Mouse (Mus musculus) lung, embryonic 15.5 days (tissue): ENCODE data around the gene Filip1l. TPM values are rescaled to one million over a fixed set of nuclear protein-coding genes. Genes with fewer than 3 reads are reported as not detected.

Experiments used
- ATAC-seq: fragments of 200-750 bp; cut with Nextera tagmentation; 2 replicates; pipeline ENCODE4 v1.8.0; 2017; ENCODE audit warnings: moderate number of reproducible peaks, borderline replicate concordance; ENCODE audit not compliant: low FRiP score, low TSS enrichment; ENCODE audit errors: extremely low read depth
- H3K27ac ChIP-seq: fragments of 300-500 bp; sonication (generic); 2 replicates; pipeline ENCODE4 v1.5.1; 2015; ENCODE audit warnings: moderate library complexity, mild to moderate bottlenecking, inconsistent platforms
- H3K27me3 ChIP-seq: fragments of 300-500 bp; sonication (generic); 2 replicates; pipeline ENCODE4 v1.6.1; 2015; ENCODE audit warnings: inconsistent platforms
- H3K36me3 ChIP-seq: fragments of 300-500 bp; sonication (generic); 2 replicates; pipeline ENCODE4 v1.6.1; 2015; ENCODE audit warnings: inconsistent platforms
- H3K4me1 ChIP-seq: fragments of 300-500 bp; sonication (generic); 2 replicates; pipeline ENCODE4 v1.6.1; 2015; ENCODE audit warnings: inconsistent platforms
- H3K4me2 ChIP-seq: fragments of 300-500 bp; sonication (generic); 2 replicates; pipeline ENCODE4 v1.6.1; 2015; ENCODE audit warnings: inconsistent platforms, mild to moderate bottlenecking, moderate library complexity
- H3K4me3 ChIP-seq: fragments of 300-500 bp; sonication (generic); 2 replicates; pipeline ENCODE4 v1.5.1; 2015; ENCODE audit warnings: mild to moderate bottlenecking, inconsistent platforms
- H3K9ac ChIP-seq: fragments of 300-500 bp; sonication (generic); 2 replicates; pipeline ENCODE4 v1.6.1; 2015; ENCODE audit warnings: inconsistent platforms
- H3K9me3 ChIP-seq: fragments of 300-500 bp; sonication (generic); 2 replicates; pipeline ENCODE4 v1.6.1; 2016; ENCODE audit warnings: inconsistent platforms
- WGBS: fragments of 180-500 bp; shearing (Covaris S2); methylation state at CpG from one replicate; pipeline ENCODE4 v1.1.7; 2015; 5-methylcytosine and 5-hydroxymethylcytosine counted together
- polyA plus RNA-seq: library from polyadenylated mRNA; unstranded; fragments of >200 nt; fragmentation: Nextera tagmentation; extraction: Ambion mirVana; gene quantifications from 2 replicates; pipeline ENCODE4 v1.2.1, GENCODE M21; 2015

The Filip1l gene
- polyA plus RNA-seq, 1 experiment from 2014 or later: 28.8 TPM

GRCm38 (mm10) chr16:57525046-57525445 is 172.2 kb downstream of the Filip1l start:
- H3K27ac ChIP-seq: no peak overlapping the region
- H3K4me2 ChIP-seq: no peak overlapping the region
- ATAC-seq: no peak
- H3K9me3 ChIP-seq: no peaks in the 10 kb centered on the region
- H3K9ac ChIP-seq: no peak overlapping the region
- no peaks in the 10 kb centered on the region; the same call in 1 of the 2 replicates for H3K4me1 ChIP-seq
- no peaks in the 10 kb centered on the region for H3K27me3 ChIP-seq
- 67% methylated on average over 5 of the region's 5 CpGs for WGBS
- H3K4me3 ChIP-seq: no peak overlapping the region
- no peaks in the 10 kb centered on the region for H3K36me3 ChIP-seq

- no peak overlapping the region for H3K27ac ChIP-seq
- no peak for ATAC-seq
- H3K27me3 ChIP-seq: no peaks in the 10 kb centered on the region
- H3K36me3 ChIP-seq: no peaks in the 10 kb centered on the region
- no peak overlapping the region for H3K9ac ChIP-seq
- H3K4me2 ChIP-seq: no peak overlapping the region
- H3K4me1 ChIP-seq: peaks cover under 1% of the 10 kb centered on the region; the same call in 1 of the 2 replicates
- 57% methylated on average over 4 of the region's 4 CpGs for WGBS
- no peaks in the 10 kb centered on the region for H3K9me3 ChIP-seq
- H3K4me3 ChIP-seq: no peak overlapping the region
Measured at GRCm38 (mm10) chr16:57525476-57525875, 172.6 kb downstream of the Filip1l start.

- Histone ChIP-seq H3K4me2 (no peak overlapping the region), H3K4me3 (no peak overlapping the region), H3K27me3 (no peaks in the 10 kb centered on the region), H3K27ac (no peak overlapping the region), H3K36me3 (no peaks in the 10 kb centered on the region), H3K9me3 (no peaks in the 10 kb centered on the region), H3K9ac (no peak overlapping the region), H3K4me1 (peaks cover 8% of the 10 kb centered on the region)
- WGBS: 79% methylated on average over 7 of the region's 7 CpGs
- ATAC-seq: no peak
Measured at GRCm38 (mm10) chr16:57526893-57527292, 174.0 kb downstream of the Filip1l start.

GRCm38 (mm10) chr16:57528457-57528856 is 175.6 kb downstream of the Filip1l start:
- ATAC-seq: no peak
- WGBS: 40% methylated on average over 4 of the region's 4 CpGs
- no peaks in the 10 kb centered on the region for H3K36me3 ChIP-seq

GRCm38 (mm10) chr16:57530547-57530946 is 177.7 kb downstream of the Filip1l start:
- Histone ChIP-seq H3K4me1 (peaks cover 16% of the 10 kb centered on the region), H3K9ac (no peak overlapping the region), H3K4me3 (no peak overlapping the region), H3K9me3 (no peaks in the 10 kb centered on the region), H3K4me2 (no peak overlapping the region), H3K27ac (no peak overlapping the region), H3K36me3 (no peaks in the 10 kb centered on the region), H3K27me3 (no peaks in the 10 kb centered on the region)
- no peak for ATAC-seq
- 63% methylated on average over 4 of the region's 4 CpGs for WGBS

More at GRCm38 (mm10) chr16:57528457-57528856, 175.6 kb downstream of the Filip1l start:
- H3K27ac ChIP-seq: peak overlapping the region; percentile 50; the same call in 1 of the 2 replicates
- H3K9ac ChIP-seq: no peak overlapping the region
- no peak overlapping the region for H3K4me2 ChIP-seq
- H3K4me3 ChIP-seq: no peak overlapping the region
- H3K27me3 ChIP-seq: no peaks in the 10 kb centered on the region
- H3K4me1 ChIP-seq: peaks cover 16% of the 10 kb centered on the region
- no peaks in the 10 kb centered on the region for H3K9me3 ChIP-seq

- no peak overlapping the region for H3K4me3 ChIP-seq
- no peak for ATAC-seq
- peaks cover 16% of the 10 kb centered on the region for H3K4me1 ChIP-seq
- no peak overlapping the region for H3K9ac ChIP-seq
- 19% methylated on average over 6 of the region's 6 CpGs for WGBS
- H3K4me2 ChIP-seq: no peak overlapping the region
- no peaks in the 10 kb centered on the region for H3K36me3 ChIP-seq
- H3K9me3 ChIP-seq: no peaks in the 10 kb centered on the region
- no peaks in the 10 kb centered on the region for H3K27me3 ChIP-seq
- H3K27ac ChIP-seq: peak overlapping the region; percentile 45; the same call in 1 of the 2 replicates
Measured at GRCm38 (mm10) chr16:57532081-57532493, 179.2 kb downstream of the Filip1l start.

GRCm38 (mm10) chr16:57534365-57534764 is 181.5 kb downstream of the Filip1l start:
- ATAC-seq: no peak
- Histone ChIP-seq H3K27ac (no peak overlapping the region), H3K9ac (no peak overlapping the region), H3K4me2 (no peak overlapping the region), H3K9me3 (no peaks in the 10 kb centered on the region), H3K36me3 (no peaks in the 10 kb centered on the region), H3K4me1 (peaks cover 16% of the 10 kb centered on the region), H3K4me3 (no peak overlapping the region), H3K27me3 (no peaks in the 10 kb centered on the region)
- WGBS: 70% methylated on average over 1 of the region's 1 CpGs

GRCm38 (mm10) chr16:57534811-57535210 is 181.9 kb downstream of the Filip1l start:
- 50% methylated on average over 1 of the region's 1 CpGs for WGBS
- Histone ChIP-seq H3K27me3 (no peaks in the 10 kb centered on the region), H3K4me3 (no peak overlapping the region), H3K36me3 (no peaks in the 10 kb centered on the region), H3K4me2 (no peak overlapping the region), H3K27ac (no peak overlapping the region), H3K9me3 (no peaks in the 10 kb centered on the region), H3K4me1 (peaks cover 16% of the 10 kb centered on the region), H3K9ac (no peak overlapping the region)
- no peak for ATAC-seq

GRCm38 (mm10) chr16:57536511-57536910 is 183.6 kb downstream of the Filip1l start:
- 77% methylated on average over 7 of the region's 7 CpGs for WGBS
- Histone ChIP-seq H3K36me3 (no peaks in the 10 kb centered on the region), H3K9ac (no peak overlapping the region), H3K9me3 (no peaks in the 10 kb centered on the region), H3K4me1 (peaks cover 8% of the 10 kb centered on the region), H3K27me3 (no peaks in the 10 kb centered on the region), H3K4me2 (no peak overlapping the region), H3K4me3 (no peak overlapping the region), H3K27ac (no peak overlapping the region)
- ATAC-seq: no peak

GRCm38 (mm10) chr16:57543243-57543642 is 190.3 kb downstream of the Filip1l start:
- Histone ChIP-seq H3K27me3 (no peaks in the 10 kb centered on the region), H3K36me3 (no peaks in the 10 kb centered on the region), H3K27ac (no peak overlapping the region), H3K9ac (no peak overlapping the region), H3K4me3 (no peak overlapping the region), H3K9me3 (no peaks in the 10 kb centered on the region), H3K4me1 (peaks cover 2% of the 10 kb centered on the region; the same call in 1 of the 2 replicates), H3K4me2 (no peak overlapping the region)
- WGBS: 79% methylated on average over 3 of the region's 3 CpGs
- ATAC-seq: no peak

GRCm38 (mm10) chr16:57544441-57544840 is 191.5 kb downstream of the Filip1l start:
- H3K4me1 ChIP-seq: peaks cover 2% of the 10 kb centered on the region; the same call in 1 of the 2 replicates
- 31% methylated on average over 8 of the region's 8 CpGs for WGBS
- peak overlapping the region; percentile 42; the same call in 1 of the 2 replicates for H3K27ac ChIP-seq
- H3K36me3 ChIP-seq: no peaks in the 10 kb centered on the region
- H3K9me3 ChIP-seq: no peaks in the 10 kb centered on the region
- no peaks in the 10 kb centered on the region for H3K27me3 ChIP-seq
- H3K4me2 ChIP-seq: no peak overlapping the region
- H3K9ac ChIP-seq: no peak overlapping the region
- ATAC-seq: no peak
- no peak overlapping the region for H3K4me3 ChIP-seq

- H3K4me3 ChIP-seq: no peak overlapping the region
- H3K36me3 ChIP-seq: no peaks in the 10 kb centered on the region
- H3K4me1 ChIP-seq: peaks cover 2% of the 10 kb centered on the region; the same call in 1 of the 2 replicates
- 64% methylated on average over 1 of the region's 1 CpGs for WGBS
- no peak overlapping the region for H3K27ac ChIP-seq
- no peaks in the 10 kb centered on the region for H3K27me3 ChIP-seq
- H3K9ac ChIP-seq: no peak overlapping the region
- no peak for ATAC-seq
- no peak overlapping the region for H3K4me2 ChIP-seq
- no peaks in the 10 kb centered on the region for H3K9me3 ChIP-seq
Measured at GRCm38 (mm10) chr16:57546355-57546754, 193.5 kb downstream of the Filip1l start.

- H3K36me3 ChIP-seq: no peaks in the 10 kb centered on the region
- ATAC-seq: no peak
- peak overlapping the region; percentile 81 for H3K4me2 ChIP-seq
- H3K9ac ChIP-seq: peak overlapping the region; percentile 81
- H3K4me1 ChIP-seq: peaks cover 19% of the 10 kb centered on the region; the same call in 1 of the 2 replicates
- 45% methylated on average over 2 of the region's 2 CpGs for WGBS
- H3K27ac ChIP-seq: no peak overlapping the region
- H3K27me3 ChIP-seq: no peaks in the 10 kb centered on the region
- no peaks in the 10 kb centered on the region for H3K9me3 ChIP-seq
- peak overlapping the region; percentile 69 for H3K4me3 ChIP-seq
Measured at GRCm38 (mm10) chr16:57548608-57549007, 195.7 kb downstream of the Filip1l start.
